Mouse (Mus musculus) kidney, embryonic 16.5 days (tissue): ENCODE measurements around the gene Ctrb1. TPM values are rescaled to one million over a fixed set of nuclear protein-coding genes. Genes with fewer than 3 reads are reported as not detected.

Source experiments
- ATAC-seq: fragments of 200-750 bp; cut with Nextera tagmentation; 2 replicates; pipeline ENCODE4 v1.8.0; 2017; ENCODE audit warnings: moderate TSS enrichment; ENCODE audit not compliant: low FRiP score, low TSS enrichment
- H3K27ac ChIP-seq: fragments of 300-500 bp; sonication (generic); 2 replicates; pipeline ENCODE4 v1.5.1; 2014; ENCODE audit warnings: low read length
- H3K27me3 ChIP-seq: fragments of 300-500 bp; sonication (generic); 2 replicates; pipeline ENCODE4 v1.6.1; 2014; ENCODE audit warnings: low read length, control low read depth, mixed read lengths; ENCODE audit not compliant: insufficient read depth
- H3K36me3 ChIP-seq: fragments of 300-500 bp; sonication (generic); 2 replicates; pipeline ENCODE4 v1.6.1; 2014; ENCODE audit warnings: low read length, control low read depth, mixed read lengths; ENCODE audit not compliant: insufficient read depth
- H3K4me1 ChIP-seq: fragments of 300-500 bp; sonication (generic); 2 replicates; pipeline ENCODE4 v1.6.1; 2014; ENCODE audit warnings: low read length, control low read depth, mixed read lengths; ENCODE audit not compliant: insufficient read depth
- H3K4me2 ChIP-seq: fragments of 300-500 bp; sonication (generic); replicated peaks from 2 replicates; pipeline ENCODE4 v1.6.1; 2014; ENCODE audit warnings: low read depth, low read length
- H3K4me3 ChIP-seq: fragments of 300-500 bp; sonication (generic); 2 replicates; pipeline ENCODE4 v1.5.1; 2014; ENCODE audit warnings: mild to moderate bottlenecking, low read length
- H3K9ac ChIP-seq: fragments of 300-500 bp; sonication (generic); replicated peaks from 2 replicates; pipeline ENCODE4 v1.6.1; 2014; ENCODE audit warnings: low read length
- H3K9me3 ChIP-seq: fragments of 300-500 bp; sonication (generic); 2 replicates; pipeline ENCODE4 v1.6.1; 2016; ENCODE audit warnings: low read length, control low read depth
- WGBS: fragments of 180-500 bp; shearing (Covaris S2); extraction: QIAGEN DNeasy Blood & Tissue Kit; methylation state at CpG from one replicate; pipeline ENCODE4 v1.1.7; 2014; 5-methylcytosine and 5-hydroxymethylcytosine counted together
- polyA plus RNA-seq: library from polyadenylated mRNA; unstranded; fragments of >200 nt; fragmentation: Nextera tagmentation; extraction: Ambion mirVana; gene quantifications from 2 replicates; pipeline ENCODE4 v1.2.1, GENCODE M21; 2015

Ctrb1 gene
- polyA plus RNA-seq, 1 experiment from 2014 or later: not detected

DNA sequence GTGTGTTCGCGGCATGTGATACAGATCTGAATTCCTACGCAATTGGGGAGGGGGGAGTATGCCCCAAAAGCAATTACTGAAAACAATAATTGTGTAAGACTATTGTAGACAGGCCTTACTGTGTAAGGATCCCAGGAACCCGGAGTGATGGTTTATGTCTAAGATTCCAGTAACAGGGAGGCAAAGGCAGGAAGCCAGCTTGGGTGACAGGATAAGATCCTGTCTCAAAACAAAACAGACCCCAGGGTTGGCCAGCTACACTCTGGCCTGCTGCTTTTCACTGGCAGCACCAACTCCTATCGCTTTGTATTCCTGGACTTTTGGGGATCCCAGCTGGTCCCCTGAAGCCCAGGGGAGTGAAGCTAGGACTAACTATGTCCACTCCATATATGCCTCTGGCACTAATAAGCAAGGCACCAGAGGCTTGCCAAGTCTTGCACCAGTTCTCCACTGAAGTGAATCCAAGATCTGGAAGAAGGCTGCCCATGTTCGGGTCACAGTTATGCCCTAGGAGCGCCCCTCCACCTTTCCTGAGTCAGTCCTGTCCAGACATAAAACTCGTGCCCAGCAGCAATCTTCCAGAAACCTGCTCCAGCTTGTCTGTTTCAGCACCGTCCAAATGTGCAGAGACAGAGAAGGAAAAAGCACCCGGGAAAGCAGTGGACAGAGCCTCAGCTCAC, 41.7 kb upstream of the Ctrb1 start:
- peak overlapping the region; percentile 92 for H3K27ac ChIP-seq
- 19% methylated on average over 10 of the region's 10 CpGs for WGBS
- 0 out of 2 replicates have a peak, but pooled peaks have one; percentile 0 for ATAC-seq
- H3K4me2 ChIP-seq: peak overlapping the region; percentile 72
- H3K9ac ChIP-seq: peak overlapping the region; percentile 33
- peak overlapping the region; percentile 82 for H3K4me3 ChIP-seq
- peaks cover 89% of the 10 kb centered on the region for H3K4me1 ChIP-seq
- H3K9me3 ChIP-seq: no peaks in the 10 kb centered on the region
- no peaks in the 10 kb centered on the region for H3K27me3 ChIP-seq
- no peaks in the 10 kb centered on the region for H3K36me3 ChIP-seq

DNA sequence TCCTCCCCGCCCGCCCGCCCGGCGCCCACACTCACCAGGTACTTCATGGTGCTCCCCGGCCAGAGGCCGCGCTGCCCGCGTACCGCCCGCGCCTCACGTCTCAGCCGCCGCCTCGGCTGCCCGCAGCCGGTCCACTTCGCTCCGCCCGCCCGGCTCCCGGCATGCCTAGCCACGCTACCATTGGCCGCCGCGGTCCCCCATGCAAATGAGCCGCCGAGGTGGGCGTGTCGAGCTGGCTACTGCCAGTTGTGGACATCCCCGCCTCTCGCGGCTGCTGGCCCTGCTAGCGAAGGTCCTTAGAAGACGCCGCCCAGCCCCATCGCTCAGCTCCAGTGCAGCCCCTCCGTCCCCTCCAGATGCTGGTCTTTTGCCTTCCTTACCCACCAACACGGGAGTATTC, 41.2 kb upstream of the Ctrb1 start:
- Histone ChIP-seq H3K27ac (peak overlapping the region; percentile 92), H3K27me3 (no peaks in the 10 kb centered on the region), H3K4me3 (peak overlapping the region; percentile 82), H3K9me3 (no peaks in the 10 kb centered on the region), H3K9ac (peak overlapping the region; percentile 93), H3K36me3 (no peaks in the 10 kb centered on the region), H3K4me2 (peak overlapping the region; percentile 72), H3K4me1 (peaks cover 90% of the 10 kb centered on the region)
- WGBS: 0% methylated on average over 32 of the region's 41 CpGs
- ATAC-seq: peak; percentile 90

DNA sequence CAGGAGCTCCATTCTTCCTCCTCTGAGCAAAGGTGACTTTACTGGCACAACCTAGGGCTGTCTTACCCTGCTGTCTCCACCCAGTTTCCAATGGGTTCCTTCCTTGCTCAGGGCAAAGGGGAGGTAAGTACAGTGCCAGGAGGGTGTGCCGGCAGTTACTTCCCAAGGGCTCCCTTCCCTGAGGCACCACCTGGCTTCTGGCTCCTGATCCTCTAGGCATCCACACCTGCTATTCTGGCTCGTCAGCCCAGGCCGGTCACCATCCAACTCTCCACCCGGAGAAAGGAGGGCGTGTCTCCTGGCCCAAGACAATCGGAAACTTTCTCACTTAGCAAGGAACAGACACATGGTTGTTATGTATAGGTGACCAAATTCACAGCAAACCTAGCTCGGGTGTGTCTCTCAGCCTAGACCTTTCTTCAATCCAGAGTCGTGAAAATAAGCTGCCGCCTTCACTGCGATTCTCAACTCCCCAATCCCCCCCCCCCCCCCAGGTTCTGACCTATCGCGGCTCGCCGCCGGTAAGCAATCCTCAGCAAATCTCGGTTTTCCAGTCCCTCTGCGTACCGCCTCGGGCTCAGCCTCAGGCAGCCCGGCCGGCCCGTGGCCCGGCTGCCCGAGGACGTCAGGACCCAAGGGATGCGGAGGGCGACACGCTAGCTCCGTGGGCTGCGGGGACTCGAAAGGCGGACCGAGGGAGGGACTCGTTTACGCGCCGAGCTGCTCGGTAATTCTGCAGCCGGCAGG, 40.6 kb upstream of the Ctrb1 start:
- H3K4me3 ChIP-seq: peak overlapping the region; percentile 82
- no peaks in the 10 kb centered on the region for H3K9me3 ChIP-seq
- no peaks in the 10 kb centered on the region for H3K27me3 ChIP-seq
- peaks cover 90% of the 10 kb centered on the region for H3K4me1 ChIP-seq
- H3K36me3 ChIP-seq: no peaks in the 10 kb centered on the region
- WGBS: under 1% methylated on average over 39 of the region's 39 CpGs
- peak overlapping the region; percentile 93 for H3K9ac ChIP-seq
- peak overlapping the region; percentile 84 for H3K27ac ChIP-seq
- ATAC-seq: no peak
- H3K4me2 ChIP-seq: peak overlapping the region; percentile 72

DNA sequence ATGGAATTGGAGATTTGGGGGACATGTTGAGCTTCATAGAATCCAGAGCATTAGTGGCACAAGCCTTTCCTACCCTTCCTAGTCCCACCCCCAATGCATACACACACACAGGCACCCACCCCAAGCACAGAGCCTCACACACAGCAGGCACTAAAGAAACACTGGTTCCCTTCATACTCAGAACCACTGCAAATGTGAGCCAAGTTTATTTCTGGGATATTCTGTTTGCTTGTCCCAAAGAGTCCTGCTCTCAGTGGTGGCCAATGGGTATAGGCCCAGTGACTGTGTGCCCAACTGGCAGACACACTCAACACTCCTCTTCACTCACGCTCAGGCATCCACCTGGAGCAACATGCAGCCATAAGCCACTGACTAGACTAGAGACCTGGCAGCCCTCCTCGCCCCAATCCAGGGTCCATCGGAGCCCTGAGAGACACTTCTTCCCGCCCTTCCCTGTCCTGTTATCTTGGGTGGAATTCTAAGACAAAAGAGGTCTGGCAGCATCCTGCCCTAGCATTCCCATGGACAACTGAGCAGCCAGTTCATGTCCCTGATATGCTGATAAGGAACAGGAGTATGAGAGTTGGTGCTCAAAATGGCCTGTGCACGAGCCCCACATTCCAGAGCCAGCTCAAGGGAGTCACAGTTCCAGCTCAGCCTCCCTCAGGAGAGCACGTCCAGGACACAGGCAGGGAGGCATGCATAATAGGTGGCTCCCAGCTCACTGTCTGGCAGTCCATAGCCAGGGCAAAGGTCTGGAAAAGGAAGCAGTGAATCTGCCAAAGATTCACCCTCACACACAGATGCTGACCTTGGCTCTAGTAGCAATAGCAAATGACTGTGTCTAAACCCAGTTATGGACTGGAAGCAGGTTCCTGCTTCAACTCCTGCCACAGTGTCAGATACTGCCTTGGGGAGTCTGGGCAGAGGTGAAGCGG, 38.7 kb upstream of the Ctrb1 start:
- no peaks in the 10 kb centered on the region for H3K9me3 ChIP-seq
- no peaks in the 10 kb centered on the region for H3K36me3 ChIP-seq
- H3K27me3 ChIP-seq: no peaks in the 10 kb centered on the region
- H3K4me1 ChIP-seq: peaks cover 77% of the 10 kb centered on the region
- peak overlapping the region; percentile 70 for H3K27ac ChIP-seq
- H3K9ac ChIP-seq: peak overlapping the region; percentile 93
- peak overlapping the region; percentile 12; the same call in 1 of the 2 replicates for H3K4me3 ChIP-seq
- peak overlapping the region; percentile 72 for H3K4me2 ChIP-seq
- WGBS: 42% methylated on average over 7 of the region's 7 CpGs
- ATAC-seq: peak; percentile 16; the same call in 1 of the 2 replicates

DNA sequence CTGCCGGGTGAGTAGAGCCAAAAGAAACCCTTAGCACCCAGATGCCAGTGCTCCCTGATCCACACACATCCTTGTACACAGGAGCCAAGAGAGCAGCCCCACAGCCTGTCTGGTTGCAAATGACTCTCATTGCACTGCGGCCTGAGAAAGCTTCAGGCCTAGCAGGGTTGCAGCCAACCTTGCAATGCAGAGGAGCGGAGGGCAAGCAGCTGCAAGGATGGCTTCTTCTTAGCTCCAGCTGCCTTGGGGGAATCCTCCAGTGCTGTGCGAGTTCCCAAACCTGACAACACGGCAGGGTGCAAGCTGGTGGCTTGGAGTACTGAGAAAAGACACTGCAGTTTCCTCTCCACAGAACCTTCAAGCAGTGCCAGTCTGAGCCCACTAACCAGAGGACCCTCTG, 37.7 kb upstream of the Ctrb1 start:
- Histone ChIP-seq H3K27ac (no peak overlapping the region), H3K4me3 (no peak overlapping the region), H3K4me2 (no peak overlapping the region), H3K9ac (no peak overlapping the region; the same call in 1 of the 2 replicates), H3K36me3 (no peaks in the 10 kb centered on the region), H3K27me3 (no peaks in the 10 kb centered on the region), H3K4me1 (peaks cover 67% of the 10 kb centered on the region), H3K9me3 (no peaks in the 10 kb centered on the region)
- WGBS: 76% methylated on average over 5 of the region's 5 CpGs
- no peak for ATAC-seq

- Histone ChIP-seq H3K4me1 (peaks cover 57% of the 10 kb centered on the region), H3K9ac (no peak overlapping the region)
Measured at GRCm38 (mm10) chr8:111727553-111727952, 36.7 kb upstream of the Ctrb1 start.

DNA sequence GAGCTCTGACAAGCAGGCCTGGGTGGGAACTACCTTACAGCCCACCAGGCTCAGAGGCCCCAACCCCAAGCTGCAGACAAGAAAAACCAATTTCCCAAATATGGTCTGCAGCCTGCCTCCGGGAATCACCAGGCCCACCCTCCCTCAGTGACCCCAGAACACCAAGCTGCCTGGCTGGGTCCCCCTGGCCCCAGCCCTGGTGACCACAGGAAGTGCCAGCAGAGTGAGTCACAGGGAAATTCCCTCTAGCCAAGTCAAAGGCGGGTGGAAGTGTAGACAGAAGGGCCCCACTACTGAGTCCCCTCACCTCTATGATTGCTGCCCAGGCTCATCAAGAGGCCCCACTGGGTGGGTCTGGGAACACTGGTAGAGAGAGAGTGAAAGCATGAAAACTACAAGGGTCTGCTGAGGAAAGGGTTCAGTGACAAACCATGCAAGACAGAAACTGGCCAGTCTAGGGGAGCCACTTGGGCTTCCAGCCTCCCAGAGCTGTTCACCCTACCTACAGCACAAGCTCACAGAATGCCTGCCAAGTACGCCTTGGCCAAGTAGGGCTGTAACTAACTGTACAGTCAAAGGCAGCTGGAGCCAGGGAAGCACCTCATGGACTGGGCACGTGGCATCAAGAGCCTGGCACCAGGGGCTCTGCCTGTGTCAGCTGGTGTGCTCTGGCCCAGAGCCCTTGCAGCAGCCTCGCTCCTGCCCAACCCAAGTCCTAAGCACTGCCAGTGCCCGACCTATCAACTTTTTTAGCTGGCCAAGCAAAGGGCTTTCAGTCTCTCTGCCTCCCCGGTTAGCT, 35.5 kb upstream of the Ctrb1 start:
- H3K4me1 ChIP-seq: peaks cover 53% of the 10 kb centered on the region

More at GRCm38 (mm10) chr8:111727553-111727952, 36.7 kb upstream of the Ctrb1 start:
- ATAC-seq: no peak
- no peak overlapping the region for H3K4me2 ChIP-seq
- 71% methylated on average over 4 of the region's 4 CpGs for WGBS
- no peaks in the 10 kb centered on the region for H3K36me3 ChIP-seq
- no peaks in the 10 kb centered on the region for H3K9me3 ChIP-seq
- H3K27me3 ChIP-seq: no peaks in the 10 kb centered on the region
- no peak overlapping the region for H3K4me3 ChIP-seq
- no peak overlapping the region for H3K27ac ChIP-seq

DNA sequence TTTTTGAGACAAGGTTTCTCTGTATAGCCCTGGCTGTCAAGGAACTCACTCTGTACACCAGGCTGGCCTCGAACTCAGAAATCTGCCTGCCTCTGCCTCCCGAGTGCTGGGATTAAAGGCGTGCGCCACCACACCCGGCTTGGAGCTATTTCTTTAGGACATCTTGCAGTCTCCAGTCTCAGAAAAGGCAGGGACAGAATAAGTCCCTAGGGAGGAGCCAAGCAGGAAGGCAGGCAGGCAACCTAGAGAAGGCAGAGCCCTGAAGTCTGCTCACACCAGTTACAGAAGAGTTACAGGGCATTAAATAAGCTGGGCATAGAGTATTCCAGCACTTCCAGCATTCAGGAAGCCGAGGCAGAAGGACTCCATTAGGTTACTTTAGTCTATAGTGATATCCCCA, 34.5 kb upstream of the Ctrb1 start:
- no peak for ATAC-seq

More for the DNA sequence above, 35.5 kb upstream of the Ctrb1 start:
- Histone ChIP-seq H3K4me2 (0 out of 2 replicates have a peak overlapping the region, but pooled peaks have one; percentile 12), H3K9me3 (no peaks in the 10 kb centered on the region), H3K27ac (peak overlapping the region; percentile 87), H3K9ac (peak overlapping the region; percentile 37), H3K27me3 (no peaks in the 10 kb centered on the region), H3K36me3 (no peaks in the 10 kb centered on the region), H3K4me3 (no peak overlapping the region)
- WGBS: 43% methylated on average over 7 of the region's 7 CpGs
- peak; percentile 64 for ATAC-seq

DNA sequence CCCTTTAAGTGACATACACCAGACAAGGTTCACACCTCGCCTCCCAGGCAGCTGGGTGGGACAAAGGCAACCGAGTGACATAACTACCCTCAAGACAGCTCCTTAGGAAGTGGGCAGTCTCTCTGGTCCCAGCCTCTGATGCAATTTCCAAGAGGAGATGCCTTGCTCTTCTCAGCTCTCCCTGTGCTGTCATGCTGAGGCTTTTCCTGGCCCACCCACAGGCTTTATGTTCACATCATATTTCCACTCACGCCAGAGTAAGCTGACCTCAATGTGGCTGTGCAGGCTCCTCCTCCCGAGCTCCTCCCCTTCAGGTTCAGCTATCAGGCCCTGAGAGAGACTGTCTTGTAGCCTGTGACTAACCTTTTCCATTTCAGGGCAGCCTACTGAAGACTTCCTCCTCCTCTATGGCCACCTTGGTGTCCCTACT, 29.3 kb upstream of the Ctrb1 start:
- no peak overlapping the region for H3K27ac ChIP-seq
- 44% methylated on average over 4 of the region's 4 CpGs for WGBS
- H3K4me1 ChIP-seq: peaks cover 34% of the 10 kb centered on the region
- ATAC-seq: no peak
- no peak overlapping the region for H3K4me3 ChIP-seq
- H3K27me3 ChIP-seq: no peaks in the 10 kb centered on the region
- H3K36me3 ChIP-seq: peaks cover 28% of the 10 kb centered on the region
- no peaks in the 10 kb centered on the region for H3K9me3 ChIP-seq
- no peak overlapping the region for H3K9ac ChIP-seq
- H3K4me2 ChIP-seq: no peak overlapping the region

More for the DNA sequence above, 34.5 kb upstream of the Ctrb1 start:
- Histone ChIP-seq H3K27ac (no peak overlapping the region), H3K36me3 (peaks cover 9% of the 10 kb centered on the region), H3K9me3 (no peaks in the 10 kb centered on the region), H3K4me2 (no peak overlapping the region), H3K27me3 (no peaks in the 10 kb centered on the region), H3K4me1 (peaks cover 49% of the 10 kb centered on the region), H3K4me3 (no peak overlapping the region), H3K9ac (no peak overlapping the region)
- 88% methylated on average over 6 of the region's 6 CpGs for WGBS
